Mouse (Mus musculus): ENCODE measurements at regions not wholly inside any gene's neighbourhood (a gene's known extent, or its start where the extent isn't known, plus 50 kb on each side); places are given as distances from the start of the nearest gene placed in this dataset.

GRCm38 (mm10) chr3:38209081-38209480 lies 275.6 kb downstream of the Ankrd50 start:
- no peak for DNase-seq (ENCODE audit: low spot score)

DNA sequence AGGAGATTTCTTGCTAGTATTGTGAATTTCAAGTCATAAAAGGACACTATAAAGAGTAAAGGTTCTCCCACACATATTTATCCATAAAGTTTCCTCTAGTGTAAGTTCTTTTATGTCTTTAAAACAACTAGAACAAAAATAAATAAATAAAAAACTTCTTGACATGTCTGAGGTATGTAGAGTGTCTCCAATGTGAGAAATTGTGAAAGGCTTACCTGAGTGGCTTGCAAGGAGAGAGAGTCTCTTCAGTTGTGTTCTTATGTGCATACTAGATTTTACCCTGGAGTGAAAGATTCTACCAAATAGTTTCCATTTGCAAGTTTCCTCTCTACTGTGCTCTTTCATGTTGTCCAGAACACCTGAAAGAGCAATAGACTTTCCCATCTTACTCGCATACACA lies 276.8 kb downstream of the Ankrd50 start:
- DNase-seq (ENCODE audit: low spot score), result no peak

DNA sequence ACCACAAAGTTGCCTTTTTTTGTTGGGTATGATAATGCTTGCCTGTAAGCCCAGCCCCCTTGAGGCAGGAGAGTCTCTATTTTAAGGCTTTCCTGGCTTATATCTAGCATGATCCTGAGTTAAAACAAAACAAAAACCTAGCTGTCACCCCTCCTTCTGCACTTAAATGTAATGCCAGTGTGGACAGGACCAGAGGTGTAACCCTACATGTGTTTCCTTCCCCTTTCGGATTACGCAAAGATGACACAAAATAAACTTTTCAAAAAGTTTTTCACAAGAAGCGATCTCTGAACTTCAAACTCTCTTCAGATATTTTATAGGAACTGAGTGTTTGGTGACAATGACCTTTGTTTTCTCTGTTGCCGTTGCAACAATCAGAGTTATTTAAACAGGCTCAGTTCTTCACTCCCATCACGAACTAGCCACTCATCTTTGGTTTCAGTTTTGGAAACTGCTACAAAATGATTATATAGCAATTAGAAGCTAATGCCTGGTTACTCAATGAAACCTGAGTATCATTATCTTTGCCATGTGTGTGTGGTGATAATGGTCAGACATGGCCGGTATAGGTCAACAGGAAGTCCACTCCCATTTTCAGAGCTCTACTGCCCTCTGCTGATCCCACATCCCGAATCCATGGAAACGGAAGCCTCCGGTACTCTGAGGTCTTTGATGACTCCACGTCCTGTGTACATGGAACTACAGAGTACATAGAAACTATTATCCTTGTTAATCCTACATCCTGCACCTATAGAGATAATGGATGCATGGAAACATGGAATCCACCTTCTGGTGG lies 282.6 kb downstream of the Ankrd50 start:
- no peak for DNase-seq (ENCODE audit: low spot score)

DNA sequence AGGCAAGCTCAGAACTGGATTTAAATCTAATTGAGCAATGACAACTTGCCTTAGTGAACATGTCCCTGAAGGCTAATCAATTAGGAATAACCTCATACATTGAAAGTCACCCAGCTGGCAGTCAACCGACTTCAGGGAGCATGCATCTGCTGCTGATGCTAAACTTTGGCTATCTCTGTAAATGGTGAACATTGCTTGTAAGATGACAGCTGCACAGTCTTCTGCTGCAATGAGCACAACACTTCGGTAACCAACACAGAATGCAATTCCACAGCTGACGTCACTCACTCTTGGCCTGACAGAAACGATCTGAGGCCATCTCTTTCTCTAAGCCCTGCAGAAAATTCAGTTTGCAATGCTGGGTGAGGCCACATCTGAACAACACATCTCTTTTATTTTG lies 290.6 kb downstream of the Ankrd50 start:
- DNase-seq (ENCODE audit: low spot score), result no peak

DNA sequence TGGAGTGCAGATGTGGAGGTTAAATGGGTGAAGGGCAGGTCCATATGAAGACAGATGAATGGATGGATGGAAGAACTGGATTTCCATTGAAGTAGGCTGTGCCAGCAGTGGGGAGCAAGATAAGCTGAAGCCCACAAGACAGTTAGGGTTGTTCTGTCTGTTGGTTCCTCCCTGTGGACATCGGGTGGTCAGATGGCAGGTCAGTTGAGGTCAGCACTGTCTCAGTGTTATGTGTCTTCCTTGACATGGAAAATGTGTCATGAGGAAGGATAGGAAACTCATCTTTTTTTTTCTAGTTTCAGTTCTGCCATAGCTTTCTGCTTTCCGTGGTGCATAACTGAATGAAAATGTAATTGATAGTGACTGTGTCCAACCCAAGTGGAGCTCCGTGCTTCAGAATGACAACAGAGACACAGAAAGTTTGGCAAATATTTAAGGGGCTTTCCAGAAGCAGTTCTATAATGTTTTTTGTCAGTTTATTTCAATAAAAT lies 297.2 kb downstream of the Ankrd50 start:
- DNase-seq (ENCODE audit: low spot score), result no peak

- no peak for DNase-seq (ENCODE audit: low spot score)
Observed at GRCm38 (mm10) chr3:38186503-38186902, 298.1 kb downstream of the Ankrd50 start.

- no peak for DNase-seq (ENCODE audit: low spot score)
Observed at GRCm38 (mm10) chr3:38178295-38178694, 306.3 kb downstream of the Ankrd50 start.

DNA sequence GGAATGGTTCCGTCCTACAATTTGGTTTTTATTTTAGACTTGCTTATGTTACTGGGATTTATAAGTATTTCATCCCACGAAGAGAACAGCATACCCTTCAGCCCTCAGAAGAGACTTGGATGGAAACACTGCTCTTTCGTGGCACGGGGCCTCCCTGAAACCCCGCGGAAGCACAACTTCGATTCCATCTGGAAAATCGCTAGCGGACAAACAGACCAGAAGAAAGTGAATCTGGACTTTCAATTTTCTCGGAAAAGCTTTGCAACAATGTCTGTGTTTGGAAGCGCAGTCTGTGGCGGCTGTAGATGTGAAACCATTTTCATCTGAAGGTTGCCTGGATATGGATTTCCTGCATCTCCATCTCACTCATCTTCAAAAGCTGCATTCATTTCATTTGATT lies 308.7 kb downstream of the Ankrd50 start:
- no peak for DNase-seq (ENCODE audit: low spot score)

GRCm38 (mm10) chr3:38174735-38175280 lies 309.8 kb downstream of the Ankrd50 start:
- no peak for DNase-seq (ENCODE audit: low spot score)

- DNase-seq (ENCODE audit: low spot score), result no peak
Observed at GRCm38 (mm10) chr3:38152408-38152807, 332.2 kb downstream of the Ankrd50 start.

- no peak for DNase-seq (ENCODE audit: low spot score)
Observed at GRCm38 (mm10) chr3:38151821-38152220, 332.8 kb downstream of the Ankrd50 start.

- DNase-seq (ENCODE audit: low spot score), result no peak
Observed at GRCm38 (mm10) chr3:38146663-38147062, 338.0 kb downstream of the Ankrd50 start.

GRCm38 (mm10) chr3:38145444-38145843 lies 339.2 kb downstream of the Ankrd50 start:
- no peak for DNase-seq (ENCODE audit: low spot score)

- no peak for DNase-seq (ENCODE audit: low spot score)
Observed at GRCm38 (mm10) chr3:38144650-38145049, 340.0 kb downstream of the Ankrd50 start.

DNA sequence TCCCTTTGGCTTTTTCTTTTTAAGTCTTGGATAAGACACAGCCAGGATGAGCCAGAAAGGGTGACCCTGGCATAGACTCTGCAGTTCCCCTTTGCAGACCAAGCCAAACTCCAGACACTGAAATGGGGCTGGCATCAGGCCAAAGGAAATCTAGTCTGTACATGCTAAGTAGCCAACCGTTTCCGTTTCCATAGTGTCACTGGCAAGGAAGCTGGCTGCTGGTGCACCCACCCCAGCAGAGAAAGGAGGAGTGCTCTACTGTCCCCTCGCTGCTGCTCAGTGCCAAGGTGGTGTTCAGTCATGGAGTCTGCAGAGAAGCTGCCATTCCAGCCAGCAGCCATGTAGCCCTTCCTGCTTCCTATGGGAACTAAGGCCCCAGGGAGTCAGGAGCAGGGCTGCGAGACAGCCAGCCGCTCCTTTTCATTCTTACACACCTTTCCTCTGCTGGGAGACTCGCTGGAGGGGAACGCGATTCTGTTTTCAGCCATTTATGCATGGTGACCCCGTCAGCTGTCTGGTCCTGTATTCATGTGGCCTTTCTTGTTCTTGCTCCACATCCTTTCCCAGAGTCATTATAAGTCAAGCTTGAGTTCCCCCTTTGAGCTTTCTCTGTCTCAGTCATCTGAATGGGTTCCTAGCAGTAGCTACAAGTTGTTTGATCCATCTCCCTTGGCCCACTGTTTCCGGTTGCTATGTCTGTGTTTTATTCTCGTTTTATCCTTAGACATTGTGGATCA lies 341.3 kb downstream of the Ankrd50 start:
- DNase-seq (ENCODE audit: low spot score), result no peak

DNA sequence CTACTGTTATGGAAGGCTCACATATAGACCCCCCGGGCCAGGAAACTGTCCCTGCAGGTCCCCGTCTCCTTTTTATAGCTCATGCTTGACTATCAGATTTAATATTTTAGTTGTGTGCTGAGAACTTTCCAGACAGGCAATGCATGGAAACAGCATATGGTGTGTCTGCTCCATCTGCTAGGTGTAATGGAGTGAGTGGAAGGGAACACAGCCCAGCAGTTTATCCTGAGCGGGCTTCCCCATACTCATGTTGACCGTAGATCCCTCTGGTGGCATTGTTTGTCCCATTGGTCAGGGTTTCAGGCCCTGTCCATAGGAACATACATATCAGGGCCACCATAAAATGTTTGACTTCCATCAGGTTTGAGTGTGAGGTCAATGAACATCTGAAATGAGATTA lies 345.3 kb downstream of the Ankrd50 start:
- no peak for DNase-seq (ENCODE audit: low spot score)

- DNase-seq (ENCODE audit: low spot score), result no peak
Observed at GRCm38 (mm10) chr3:38138014-38138413, 346.6 kb downstream of the Ankrd50 start.

- no peak for DNase-seq (ENCODE audit: low spot score)
Observed at GRCm38 (mm10) chr3:38135808-38136214, 348.8 kb downstream of the Ankrd50 start.

- no peak for DNase-seq (ENCODE audit: low spot score)
Observed at GRCm38 (mm10) chr3:38134425-38134824, 350.2 kb downstream of the Ankrd50 start.

- DNase-seq (ENCODE audit: low spot score), result no peak
Observed at GRCm38 (mm10) chr3:38131887-38132220, 352.8 kb downstream of the Ankrd50 start.

GRCm38 (mm10) chr3:38131176-38131886 lies 353.3 kb downstream of the Ankrd50 start:
- DNase-seq (ENCODE audit: low spot score), result no peak

- DNase-seq (ENCODE audit: low spot score), result no peak
Observed at GRCm38 (mm10) chr3:38130088-38130487, 354.6 kb downstream of the Ankrd50 start.

GRCm38 (mm10) chr3:38129167-38129500 lies 355.5 kb downstream of the Ankrd50 start:
- no peak for DNase-seq (ENCODE audit: low spot score)
